Mouse (Mus musculus) heart, adult 2 months (tissue): ENCODE data around the gene Gstp2.

Experiments
- CTCF ChIP-seq: fragments of 200-600 bp; IDR thresholded peaks from 2 replicates; pipeline ENCODE4 v1.8.1; 2022; ENCODE audit warnings: antibody characterized with exemption, mild to moderate bottlenecking, moderate library complexity
- POLR2A ChIP-seq: fragments of 200-500 bp; IDR thresholded peaks from 2 replicates; pipeline ENCODE4 v1.6.1; 2011; ENCODE audit warnings: mild to moderate bottlenecking, low read depth, low read length, control low read depth; ENCODE audit not compliant: insufficient read depth

GRCm38 (mm10) chr19:4094348-4094747, 48.5 kb upstream of the Gstp2 start:
- no peak for TF ChIP-seq POLR2A
- TF ChIP-seq CTCF, result no peak
